Mouse (Mus musculus) cortical plate, adult 2 months (tissue): Measurements from ENCODE around the gene Paqr9.

ENCODE experiments used
- CTCF ChIP-seq: fragments of 200-500 bp; IDR thresholded peaks from 2 replicates; pipeline ENCODE4 v1.5.1; 2011; ENCODE audit warnings: mild to moderate bottlenecking, control low read depth, low read length; ENCODE audit not compliant: insufficient read depth; ENCODE audit errors: extremely low read depth
- POLR2A ChIP-seq: fragments of 200-500 bp; IDR thresholded peaks from 2 replicates; pipeline ENCODE4 v1.6.1; 2011; ENCODE audit warnings: mild to moderate bottlenecking, low read length, control low read depth; ENCODE audit not compliant: insufficient read depth; ENCODE audit errors: extremely low read depth

DNA sequence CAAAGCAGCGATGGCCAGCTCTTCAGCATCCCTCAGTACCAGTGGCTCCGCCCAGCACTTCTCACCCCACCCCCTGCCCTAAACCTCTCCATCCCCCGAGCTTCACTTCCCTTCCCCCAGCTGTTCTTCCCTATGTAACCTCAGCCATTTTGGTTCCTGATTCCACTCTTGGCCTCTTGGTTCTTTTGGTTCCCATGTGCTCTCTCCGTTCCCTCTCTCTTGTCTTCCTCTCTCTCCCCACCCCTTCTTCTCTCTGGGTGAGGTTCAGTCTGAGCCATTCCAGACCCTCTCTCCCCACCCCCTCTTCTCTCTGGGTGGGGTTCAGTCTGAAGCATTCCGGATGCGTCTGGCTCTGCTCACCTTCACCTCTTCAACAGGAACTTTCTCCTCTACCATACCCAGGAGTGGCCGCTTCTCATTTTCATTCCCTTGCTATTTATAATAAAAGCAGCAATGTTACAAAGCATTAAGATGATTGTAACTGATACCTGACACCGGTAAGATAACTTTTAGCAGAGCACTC is 52.9 kb downstream of the Paqr9 start:
- TF ChIP-seq CTCF = no peak
- TF ChIP-seq POLR2A = no peak
